Mouse (Mus musculus) heart, embryonic 10.5 days (tissue): ENCODE results near the gene Icmt. TPM values are rescaled to one million over a fixed set of nuclear protein-coding genes. Genes with fewer than 3 reads are reported as not detected.

ENCODE experiments used
- polyA plus RNA-seq: library from polyadenylated mRNA; unstranded; fragments of >200 nt; fragmentation: Nextera tagmentation; extraction: Ambion mirVana; gene quantifications from 2 replicates; pipeline ENCODE4 v1.2.1, GENCODE M21; 2016

Gene Icmt
- polyA plus RNA-seq, 1 experiment from 2014 or later: 23.1 TPM

Other genes starting within 250 kb of the Icmt start
- 10.1 and 10.2 TPM in 2 replicates for gene Plekhg5, start 224.7 kb upstream of the Icmt start, polyA plus RNA-seq
- gene Tnfrsf25, start 181.3 kb upstream of the Icmt start, polyA plus RNA-seq: 0.90 and 1.3 TPM in 2 replicates
- gene Espn, start 144.9 kb upstream of the Icmt start, polyA plus RNA-seq: 1.4 and 4.0 TPM in 2 replicates
- not detected in 2 replicates for gene Hes2, start 138.4 kb upstream of the Icmt start, polyA plus RNA-seq
- 43.7 and 48.9 TPM in 2 replicates for gene Acot7, start 119.1 kb upstream of the Icmt start, polyA plus RNA-seq
- gene Gpr153, start 23.0 kb upstream of the Icmt start, polyA plus RNA-seq: 5.5 and 6.3 TPM in 2 replicates
- gene Hes3, start 5.6 kb upstream of the Icmt start, polyA plus RNA-seq: not detected in 2 replicates
- 19.1 and 39.9 TPM in 2 replicates for gene Rnf207, start 21.8 kb downstream of the Icmt start, polyA plus RNA-seq
- 261 and 301 TPM in 2 replicates for gene Rpl22, start 28.5 kb downstream of the Icmt start, polyA plus RNA-seq
- 0.02 TPM in 1 of 2 replicates, not detected in the other for gene Chd5, start 41.4 kb downstream of the Icmt start, polyA plus RNA-seq
- gene Nphp4, start 179.5 kb downstream of the Icmt start, polyA plus RNA-seq: 3.2 and 3.7 TPM in 2 replicates
- 4.2 and 4.8 TPM in 2 replicates for gene Kcnab2, start 180.6 kb downstream of the Icmt start, polyA plus RNA-seq